Mouse (Mus musculus) stomach, embryonic 15.5 days (tissue): ENCODE measurements around the gene Otc. TPM values are rescaled to one million over a fixed set of nuclear protein-coding genes. Genes with fewer than 3 reads are reported as not detected.

Experiments
- ATAC-seq: fragments of 200-750 bp; cut with Nextera tagmentation; 2 replicates; pipeline ENCODE4 v1.8.0; 2017; ENCODE audit warnings: low read depth, moderate number of reproducible peaks, moderate TSS enrichment; ENCODE audit not compliant: insufficient read depth, low FRiP score
- H3K27ac ChIP-seq: fragments of 300-500 bp; sonication (generic); 2 replicates; pipeline ENCODE4 v1.5.1; 2015; ENCODE audit warnings: mild to moderate bottlenecking, inconsistent platforms
- H3K27me3 ChIP-seq: fragments of 300-500 bp; sonication (generic); replicated peaks from 2 replicates; pipeline ENCODE4 v1.6.1; 2015; ENCODE audit warnings: inconsistent platforms
- H3K36me3 ChIP-seq: fragments of 300-500 bp; sonication (generic); 2 replicates; pipeline ENCODE4 v1.6.1; 2015; ENCODE audit warnings: inconsistent platforms
- H3K4me1 ChIP-seq: fragments of 300-500 bp; sonication (generic); 2 replicates; pipeline ENCODE4 v1.6.1; 2015; ENCODE audit warnings: inconsistent platforms
- H3K4me2 ChIP-seq: fragments of 300-500 bp; sonication (generic); 2 replicates; pipeline ENCODE4 v1.6.1; 2015; ENCODE audit warnings: mild to moderate bottlenecking, inconsistent platforms
- H3K4me3 ChIP-seq: fragments of 300-500 bp; sonication (generic); replicated peaks from 2 replicates; pipeline ENCODE4 v1.5.1; 2015; ENCODE audit warnings: inconsistent platforms
- H3K9ac ChIP-seq: fragments of 300-500 bp; sonication (generic); 2 replicates; pipeline ENCODE4 v1.6.1; 2015; ENCODE audit warnings: inconsistent platforms
- H3K9me3 ChIP-seq: fragments of 300-500 bp; sonication (generic); 2 replicates; pipeline ENCODE4 v1.6.1; 2016; ENCODE audit warnings: inconsistent platforms
- whole genome bisulfite sequencing: fragments of 180-500 bp; shearing (Covaris S2); methylation state at CpG from one replicate; pipeline ENCODE4 v1.1.7; 2015; 5-methylcytosine and 5-hydroxymethylcytosine counted together
- polyA plus RNA-seq: library from polyadenylated mRNA; unstranded; fragments of >200 nt; fragmentation: Nextera tagmentation; extraction: Ambion mirVana; gene quantifications from 2 replicates; pipeline ENCODE4 v1.2.1, GENCODE M21; 2015

Otc gene
- polyA plus RNA-seq: 12.0 and 13.2 TPM in 2 replicates

GRCm38 (mm10) chrX:10251852-10252504 is at the start of gene Otc:
Gene Otc (plus strand): TSS chrX:10252305.
- H3K36me3 ChIP-seq: no peaks in the 10 kb centered on the region
- no peak within 1 kb of the TSS for H3K4me3 ChIP-seq
- H3K27ac ChIP-seq: no peak within 1 kb of the TSS
- 51% methylated on average over 2 of the region's 2 CpGs for WGBS
- no peak for ATAC-seq
- H3K9ac ChIP-seq: no peak within 1 kb of the TSS
- no peaks in the 10 kb centered on the region for H3K9me3 ChIP-seq
- H3K4me1 ChIP-seq: no peaks in the 10 kb centered on the region
- no peak within 1 kb of the TSS for H3K4me2 ChIP-seq
- no peaks in the 10 kb centered on the region for H3K27me3 ChIP-seq

DNA sequence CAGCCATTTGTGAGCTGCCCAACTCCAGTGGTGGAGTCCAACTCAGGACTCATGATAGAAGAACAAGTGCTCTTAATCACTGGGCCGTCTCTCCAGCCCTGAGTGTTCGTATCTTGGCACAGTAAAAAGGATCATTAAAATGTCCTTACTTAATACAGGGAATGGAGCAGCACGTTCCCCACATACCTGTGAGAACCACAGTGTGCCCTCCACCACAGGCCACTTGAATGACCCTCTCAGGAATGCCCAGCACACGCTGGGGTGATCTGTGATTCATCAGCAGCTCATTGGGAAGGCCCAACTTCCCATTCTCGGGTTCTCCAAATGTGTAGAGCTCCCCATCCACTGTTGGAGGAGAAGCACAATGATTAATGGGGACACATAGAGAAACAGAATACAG is 46.2 kb upstream of the Otc start:
- Histone ChIP-seq H3K36me3 (no peaks in the 10 kb centered on the region), H3K4me1 (no peaks in the 10 kb centered on the region), H3K9ac (no peak overlapping the region), H3K27me3 (no peaks in the 10 kb centered on the region), H3K4me3 (no peak overlapping the region), H3K9me3 (no peaks in the 10 kb centered on the region), H3K4me2 (no peak overlapping the region), H3K27ac (no peak overlapping the region)
- 76% methylated on average over 5 of the region's 5 CpGs for WGBS
- no peak for ATAC-seq

GRCm38 (mm10) chrX:10215972-10216371 is 36.1 kb upstream of the Otc start:
- 15% methylated on average over 16 of the region's 16 CpGs for WGBS
- no peaks in the 10 kb centered on the region for H3K27me3 ChIP-seq
- no peaks in the 10 kb centered on the region for H3K9me3 ChIP-seq
- no peak for ATAC-seq
- peak overlapping the region; percentile 71 for H3K27ac ChIP-seq
- peak overlapping the region; percentile 48 for H3K4me2 ChIP-seq
- H3K36me3 ChIP-seq: no peaks in the 10 kb centered on the region
- H3K9ac ChIP-seq: peak overlapping the region; percentile 22; the same call in 1 of the 2 replicates
- H3K4me1 ChIP-seq: no peaks in the 10 kb centered on the region
- peak overlapping the region; percentile 52 for H3K4me3 ChIP-seq

DNA sequence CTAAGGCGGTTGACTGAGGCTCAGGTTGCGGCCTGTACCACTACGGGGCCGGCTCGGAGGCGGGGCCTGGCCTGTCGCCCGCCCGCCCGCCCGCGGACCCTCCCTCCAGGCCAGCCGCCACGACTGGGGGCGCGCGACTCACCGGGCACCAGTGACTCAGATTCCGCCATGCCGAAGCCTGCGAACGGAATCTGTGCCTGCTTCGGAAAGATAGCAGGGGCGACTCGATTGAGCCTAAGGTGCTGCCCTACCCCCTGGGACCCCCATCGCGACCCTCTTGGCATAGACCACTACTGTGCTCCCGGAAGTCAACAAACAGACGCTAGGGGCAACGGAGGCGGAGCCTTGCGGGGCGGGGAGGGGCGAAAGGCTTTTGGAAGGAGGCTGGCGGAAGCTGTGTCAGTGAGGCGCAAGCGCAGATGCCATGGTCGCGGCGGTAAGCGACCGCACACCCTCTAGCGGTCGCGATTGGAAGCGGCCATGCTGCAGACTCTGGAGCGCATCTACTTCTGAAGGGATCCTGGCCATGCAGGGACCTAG is 35.6 kb upstream of the Otc start, which contains the start of gene Rpgr:
Gene Rpgr, minus strand, starts transcription at position 511 of the 540 bp plus-strand sequence.
- peak within 1 kb of the TSS; percentile 48 for H3K4me2 ChIP-seq
- H3K36me3 ChIP-seq: no peaks in the 10 kb centered on the region
- H3K4me3 ChIP-seq: peak within 1 kb of the TSS; percentile 52
- 18% methylated on average over 47 of the region's 47 CpGs for whole genome bisulfite sequencing
- no peaks in the 10 kb centered on the region for H3K27me3 ChIP-seq
- ATAC-seq: peak; percentile 97
- no peaks in the 10 kb centered on the region for H3K4me1 ChIP-seq
- H3K27ac ChIP-seq: peak within 1 kb of the TSS; percentile 71
- peak within 1 kb of the TSS; percentile 22; the same call in 1 of the 2 replicates for H3K9ac ChIP-seq
- no peaks in the 10 kb centered on the region for H3K9me3 ChIP-seq

DNA sequence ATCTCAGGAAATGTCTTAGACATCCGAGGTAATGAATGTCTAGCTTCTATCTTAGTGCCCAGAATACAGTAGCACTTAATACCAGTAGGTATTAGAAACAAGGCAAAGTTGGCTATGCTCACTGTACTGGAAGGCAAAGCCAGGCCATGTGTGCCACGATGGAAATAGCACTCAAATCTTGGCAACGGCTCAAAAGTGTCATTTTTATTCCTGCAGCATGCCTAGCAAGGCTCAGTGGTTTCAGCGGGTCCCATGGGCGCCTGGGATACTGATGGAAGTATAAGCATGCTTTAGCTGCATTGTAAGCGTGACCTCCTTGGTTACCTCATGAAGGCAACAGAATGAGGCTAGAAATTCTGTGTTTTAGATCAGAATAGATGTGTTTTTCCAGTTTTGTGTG is 32.8 kb upstream of the Otc start:
- ATAC-seq: no peak
- H3K36me3 ChIP-seq: no peaks in the 10 kb centered on the region
- H3K27me3 ChIP-seq: no peaks in the 10 kb centered on the region
- 66% methylated on average over 6 of the region's 6 CpGs for WGBS
- no peaks in the 10 kb centered on the region for H3K4me1 ChIP-seq
- H3K9ac ChIP-seq: no peak overlapping the region
- H3K4me3 ChIP-seq: no peak overlapping the region
- H3K27ac ChIP-seq: no peak overlapping the region
- no peak overlapping the region for H3K4me2 ChIP-seq
- no peaks in the 10 kb centered on the region for H3K9me3 ChIP-seq

- Histone ChIP-seq H3K27me3 (no peaks in the 10 kb centered on the region), H3K4me2 (no peak overlapping the region), H3K4me3 (no peak overlapping the region), H3K9ac (no peak overlapping the region), H3K36me3 (no peaks in the 10 kb centered on the region), H3K4me1 (no peaks in the 10 kb centered on the region), H3K9me3 (no peaks in the 10 kb centered on the region), H3K27ac (no peak overlapping the region)
- no peak for ATAC-seq
- 62% methylated on average over 2 of the region's 2 CpGs for WGBS
These were observed 19.1 kb upstream of the Otc start for GRCm38 (mm10) chrX:10233051-10233450.

DNA sequence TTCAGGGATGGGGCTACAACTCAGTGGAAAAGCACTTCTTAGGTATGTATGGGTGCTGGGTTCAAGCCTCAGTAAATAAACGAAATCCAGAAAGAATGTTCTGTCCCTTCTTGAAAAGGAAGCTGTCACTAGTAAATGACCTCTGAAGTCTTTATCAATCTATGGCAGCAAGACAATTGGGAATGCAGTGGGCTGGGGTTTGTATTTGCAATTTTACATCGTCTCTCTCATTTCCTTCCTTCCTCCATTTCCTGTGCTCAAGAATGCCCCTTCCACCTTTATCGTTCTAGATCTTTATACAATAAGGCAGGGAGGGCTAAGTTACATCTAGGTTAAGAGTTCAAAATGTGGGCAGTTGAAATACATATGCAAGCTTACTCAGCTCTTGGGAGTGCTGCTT is 17.5 kb upstream of the Otc start:
- 68% methylated on average over 3 of the region's 3 CpGs for WGBS
- ATAC-seq: no peak

DNA sequence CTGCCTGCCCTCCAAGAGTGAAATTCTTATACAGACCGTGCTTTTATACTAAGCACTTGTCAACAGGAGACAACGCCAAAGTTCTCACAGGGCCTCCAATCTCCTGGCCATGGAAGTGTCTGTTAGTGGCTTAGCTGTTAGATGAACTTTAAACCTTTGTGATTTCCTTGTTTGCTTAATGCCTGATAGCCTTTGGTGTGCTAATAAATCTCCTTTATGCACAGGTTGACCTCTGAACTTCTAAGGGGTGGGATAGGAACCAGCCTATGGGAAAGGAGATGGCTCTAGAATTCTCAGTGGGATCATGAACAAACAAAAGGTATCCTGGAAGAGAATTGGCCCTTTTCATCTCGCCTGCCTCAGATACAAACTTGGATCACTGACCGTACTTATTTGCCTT is 12.6 kb upstream of the Otc start:
- H3K4me2 ChIP-seq: no peak overlapping the region
- no peak overlapping the region for H3K4me3 ChIP-seq
- 50% methylated on average over 4 of the region's 4 CpGs for WGBS
- H3K36me3 ChIP-seq: no peaks in the 10 kb centered on the region
- no peak overlapping the region for H3K9ac ChIP-seq
- no peaks in the 10 kb centered on the region for H3K27me3 ChIP-seq
- no peak overlapping the region for H3K27ac ChIP-seq
- no peak for ATAC-seq
- H3K4me1 ChIP-seq: no peaks in the 10 kb centered on the region
- no peaks in the 10 kb centered on the region for H3K9me3 ChIP-seq

More for the DNA sequence above, 17.5 kb upstream of the Otc start:
- H3K4me1 ChIP-seq: no peaks in the 10 kb centered on the region
- H3K9ac ChIP-seq: no peak overlapping the region
- H3K4me2 ChIP-seq: no peak overlapping the region
- H3K27ac ChIP-seq: no peak overlapping the region
- no peak overlapping the region for H3K4me3 ChIP-seq
- H3K9me3 ChIP-seq: no peaks in the 10 kb centered on the region
- no peaks in the 10 kb centered on the region for H3K27me3 ChIP-seq
- H3K36me3 ChIP-seq: no peaks in the 10 kb centered on the region

DNA sequence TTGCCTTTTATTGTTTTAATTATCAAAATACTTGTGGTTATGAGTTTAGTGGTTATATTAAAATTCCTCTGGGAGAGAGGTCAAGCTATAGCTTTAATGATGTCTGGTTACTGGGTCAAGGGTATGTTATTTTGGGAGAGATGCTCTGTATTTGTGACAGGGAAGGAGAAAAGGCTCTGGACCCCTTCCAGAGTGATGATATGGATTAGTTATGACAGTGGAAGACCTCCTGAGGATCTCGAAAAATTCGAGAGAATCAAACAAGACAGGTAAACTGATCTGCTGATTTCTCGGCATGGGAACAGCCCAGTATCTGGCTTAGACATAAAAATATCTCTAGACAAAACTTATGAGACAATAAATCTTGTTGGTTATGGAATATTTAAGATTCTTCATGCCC is 8.2 kb upstream of the Otc start:
- no peak for ATAC-seq
- no peak overlapping the region for H3K4me2 ChIP-seq
- no peaks in the 10 kb centered on the region for H3K36me3 ChIP-seq
- no peak overlapping the region for H3K4me3 ChIP-seq
- WGBS: 70% methylated on average over 3 of the region's 3 CpGs
- no peaks in the 10 kb centered on the region for H3K9me3 ChIP-seq
- H3K4me1 ChIP-seq: no peaks in the 10 kb centered on the region
- no peak overlapping the region for H3K9ac ChIP-seq
- H3K27me3 ChIP-seq: no peaks in the 10 kb centered on the region
- H3K27ac ChIP-seq: no peak overlapping the region

- Histone ChIP-seq H3K9me3 (no peaks in the 10 kb centered on the region), H3K27ac (no peak overlapping the region), H3K36me3 (no peaks in the 10 kb centered on the region), H3K4me2 (no peak overlapping the region), H3K27me3 (no peaks in the 10 kb centered on the region), H3K4me1 (no peaks in the 10 kb centered on the region), H3K4me3 (no peak overlapping the region), H3K9ac (no peak overlapping the region)
- no peak for ATAC-seq
These were observed 748 bp upstream of the Otc start for GRCm38 (mm10) chrX:10251357-10251756.

DNA sequence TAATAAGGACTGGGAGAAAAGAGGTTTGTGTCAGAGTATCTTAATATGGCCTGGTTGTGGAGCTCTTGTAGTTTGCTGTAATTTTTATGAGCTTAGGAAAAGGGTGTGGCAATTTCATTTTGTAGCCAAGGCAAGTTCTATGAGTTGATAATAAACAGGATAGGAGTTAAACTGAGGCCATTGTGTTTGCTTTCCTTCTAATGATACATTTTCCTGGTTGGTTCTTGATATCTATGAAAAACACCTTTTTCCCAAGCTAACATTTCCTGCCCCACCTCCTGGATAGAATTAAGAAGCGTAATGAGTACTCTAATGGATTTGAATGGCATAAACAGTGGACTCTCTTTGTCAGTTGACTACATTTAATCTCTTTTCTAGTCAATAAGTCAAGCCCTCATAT is 5.7 kb downstream of the Otc start:
- ATAC-seq: no peak

DNA sequence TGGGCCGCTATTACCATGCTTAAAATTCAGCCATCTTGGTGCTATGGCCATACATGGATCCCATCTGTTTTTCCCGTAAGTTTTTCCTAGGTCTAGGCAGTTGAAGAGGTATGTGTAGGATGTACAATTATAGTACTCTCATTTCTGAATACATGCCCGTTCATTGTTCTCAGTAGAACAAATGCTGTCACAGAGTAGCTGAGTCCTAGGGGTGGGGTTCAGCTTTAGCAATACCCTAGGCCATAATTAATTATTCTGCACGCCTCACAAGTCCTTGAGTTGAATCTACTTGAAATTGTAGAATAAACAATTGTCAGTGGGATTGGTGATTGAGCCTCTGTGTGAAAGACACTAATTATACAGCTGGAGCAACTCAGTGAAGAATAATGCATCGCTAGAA is 6.2 kb downstream of the Otc start:
- Histone ChIP-seq H3K36me3 (no peaks in the 10 kb centered on the region), H3K27me3 (no peaks in the 10 kb centered on the region), H3K9ac (no peak overlapping the region), H3K9me3 (no peaks in the 10 kb centered on the region), H3K4me2 (no peak overlapping the region), H3K4me1 (no peaks in the 10 kb centered on the region), H3K4me3 (no peak overlapping the region), H3K27ac (no peak overlapping the region)
- no peak for ATAC-seq
- WGBS: 68% methylated on average over 5 of the region's 5 CpGs

More for the DNA sequence above, 5.7 kb downstream of the Otc start:
- no peak overlapping the region for H3K4me3 ChIP-seq
- H3K9ac ChIP-seq: no peak overlapping the region
- no peaks in the 10 kb centered on the region for H3K4me1 ChIP-seq
- no peaks in the 10 kb centered on the region for H3K36me3 ChIP-seq
- no peaks in the 10 kb centered on the region for H3K9me3 ChIP-seq
- no peak overlapping the region for H3K4me2 ChIP-seq
- WGBS: 71% methylated on average over 1 of the region's 1 CpGs
- no peak overlapping the region for H3K27ac ChIP-seq
- H3K27me3 ChIP-seq: no peaks in the 10 kb centered on the region
